13 mouse cellular contexts compared by ENCODE assay signal in the genomic region with DNA sequence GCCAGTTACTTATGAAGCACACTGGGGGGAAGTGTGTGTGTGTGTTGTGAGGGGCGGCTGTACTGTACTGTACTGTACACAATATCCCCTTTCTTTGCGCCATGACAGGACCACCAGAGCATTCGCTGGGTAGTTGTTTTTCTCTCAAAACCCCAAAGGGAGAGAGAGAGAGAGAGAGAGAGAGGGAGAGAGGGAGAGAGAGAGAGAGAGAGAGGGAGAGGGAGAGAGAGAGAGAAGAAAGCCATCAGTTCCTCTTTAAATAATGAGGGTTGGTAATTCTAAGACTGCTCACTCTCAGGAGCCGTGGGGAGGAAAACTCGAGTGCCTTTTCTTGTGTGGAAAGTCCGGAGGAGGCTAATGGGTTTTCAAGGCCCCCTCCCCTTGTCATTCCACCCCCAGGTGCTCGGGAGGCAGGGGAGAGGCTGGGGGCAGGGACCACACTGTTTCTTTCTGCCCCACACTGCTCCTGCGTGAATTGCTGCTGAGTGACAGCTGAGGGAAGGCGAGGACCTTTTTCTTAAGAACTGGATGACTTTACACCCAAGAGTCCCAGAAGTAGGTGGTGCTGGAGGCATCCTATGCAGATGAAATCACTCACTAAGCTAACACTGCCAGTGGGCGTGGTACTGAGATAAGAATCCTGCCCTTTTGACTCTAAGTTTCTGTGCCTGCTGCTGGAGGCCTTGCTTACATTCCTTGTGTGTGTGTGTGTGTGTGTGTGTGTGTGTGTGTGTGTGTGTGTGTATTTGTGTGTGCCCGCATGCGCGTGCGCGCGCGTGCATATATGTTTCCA. TPM values are rescaled to one million over a fixed set of nuclear protein-coding genes. Genes with fewer than 3 reads are reported as not detected.
DNase-seq lines count a peak whose midpoint lies in the region; ATAC-seq lines count a peak whose summit lies in the region.
"Had no signal": no experiment of that assay in that cellular context is flagged by ENCODE, and none has a peak within 500 bp of the region (broad histone marks: within the 10 kb centered on the region; RNA-seq: fewer than 3 reads in every experiment).

No protein-coding gene starts in this region.

- WGBS in embryonic facial prominence, embryonic 13.5 days, result 57% methylated on average over 17 of the region's 17 CpGs
- WGBS in embryonic facial prominence, embryonic 10.5 days, result 65% methylated on average over 17 of the region's 17 CpGs
- 67% methylated on average over 17 of the region's 17 CpGs for WGBS in hindbrain, embryonic 14.5 days

- H3K4me3 ChIP-seq in embryonic facial prominence, embryonic 13.5 days, result no peak overlapping the region
- no peak overlapping the region for H3K4me3 ChIP-seq in embryonic facial prominence, embryonic 10.5 days
- no peak overlapping the region for H3K4me3 ChIP-seq in hindbrain, embryonic 14.5 days (replicated peaks; ENCODE audit: low read length)
- H3K4me3 ChIP-seq: kidney, embryonic 15.5 days had no signal

- peaks cover 28% of the 10 kb centered on the region for H3K27me3 ChIP-seq in embryonic facial prominence, embryonic 13.5 days
- H3K27me3 ChIP-seq in embryonic facial prominence, embryonic 10.5 days (replicated peaks; ENCODE audit: low read depth, poor library complexity, severe bottlenecking), result peaks cover 30% of the 10 kb centered on the region
- no peaks in the 10 kb centered on the region for H3K27me3 ChIP-seq in hindbrain, embryonic 14.5 days (ENCODE audit: control insufficient read depth, insufficient read depth, low read length)

- no peak overlapping the region for H3K4me2 ChIP-seq in embryonic facial prominence, embryonic 13.5 days
- H3K4me2 ChIP-seq in hindbrain, embryonic 14.5 days (replicated peaks), result peak overlapping the region; percentile 84
- H3K4me2 ChIP-seq: kidney, embryonic 15.5 days had no signal

- no peak for ATAC-seq in embryonic facial prominence, embryonic 13.5 days (ENCODE audit: insufficient number of reproducible peaks, insufficient read depth, low FRiP score, low TSS enrichment, low read depth)
- ATAC-seq in hindbrain, embryonic 14.5 days (ENCODE audit: low FRiP score), result no peak
- ATAC-seq: Patski had no signal

- no peak for DNase-seq in embryonic facial prominence, embryonic 10.5 days (ENCODE audit: low spot score)
- peak; percentile 61 for DNase-seq in 3T3-L1 (ENCODE audit: low read depth, low spot score)
- DNase-seq in hindbrain, embryonic 14.5 days (ENCODE audit: low spot score), result no peak
- DNase-seq in lung, postnatal 25 days (ENCODE audit: low spot score), result peak; percentile 26
- DNase-seq in cerebellum, adult 18-20 months, result no peak
- no peak for DNase-seq in adrenal gland, adult 8-10 months
- DNase-seq in kidney, postnatal 4 days, result no peak
- DNase-seq: thymus, postnatal 4 days had no signal

- peaks cover 31% of the 10 kb centered on the region for H3K4me1 ChIP-seq in embryonic facial prominence, embryonic 13.5 days
- H3K4me1 ChIP-seq in embryonic facial prominence, embryonic 10.5 days, result peaks cover 31% of the 10 kb centered on the region
- peaks cover 33% of the 10 kb centered on the region for H3K4me1 ChIP-seq in hindbrain, embryonic 14.5 days (replicated peaks; ENCODE audit: control insufficient read depth, insufficient read depth, low read length)

- peak overlapping the region; percentile 39; the same call in 1 of the 2 replicates for H3K27ac ChIP-seq in embryonic facial prominence, embryonic 13.5 days
- H3K27ac ChIP-seq in embryonic facial prominence, embryonic 10.5 days (replicated peaks), result no peak overlapping the region
- H3K27ac ChIP-seq in hindbrain, embryonic 14.5 days, result peak overlapping the region; percentile 29; the same call in 1 of the 2 replicates
- H3K27ac ChIP-seq: kidney, embryonic 15.5 days had no signal

- no peaks in the 10 kb centered on the region for H3K36me3 ChIP-seq in embryonic facial prominence, embryonic 13.5 days
- no peaks in the 10 kb centered on the region for H3K36me3 ChIP-seq in embryonic facial prominence, embryonic 10.5 days (replicated peaks)
- no peaks in the 10 kb centered on the region for H3K36me3 ChIP-seq in hindbrain, embryonic 14.5 days (replicated peaks; ENCODE audit: control insufficient read depth, insufficient read depth)
- H3K36me3 ChIP-seq: kidney, embryonic 15.5 days had no signal

- H3K9ac ChIP-seq in embryonic facial prominence, embryonic 13.5 days, result peak overlapping the region; percentile 40; the same call in 1 of the 2 replicates
- H3K9ac ChIP-seq in hindbrain, embryonic 14.5 days, result no peak overlapping the region
- H3K9ac ChIP-seq: kidney, embryonic 15.5 days had no signal

- no peaks in the 10 kb centered on the region for H3K9me3 ChIP-seq in embryonic facial prominence, embryonic 13.5 days
- H3K9me3 ChIP-seq in embryonic facial prominence, embryonic 10.5 days, result no peaks in the 10 kb centered on the region
- H3K9me3 ChIP-seq in hindbrain, embryonic 14.5 days (ENCODE audit: control insufficient read depth, low read length), result no peaks in the 10 kb centered on the region
- H3K9me3 ChIP-seq: kidney, embryonic 15.5 days had no signal

RNA-seq across cellular contexts. Expression of gene Kcnn3, which starts 6.5 kb away (rescaled TPM):
- polyA plus RNA-seq in embryonic facial prominence, embryonic 13.5 days (2015; fragmentation: Nextera tagmentation; extraction: Ambion mirVana), result 1.5 and 1.7 TPM in 2 replicates
- polyA plus RNA-seq in embryonic facial prominence, embryonic 10.5 days (2016; fragmentation: Nextera tagmentation; extraction: Ambion mirVana), result 0.62 and 0.88 TPM in 2 replicates
- 7.3 and 7.7 TPM in 2 replicates for polyA plus RNA-seq in hindbrain, embryonic 14.5 days (2014; fragmentation: Nextera tagmentation; extraction: Ambion mirVana)
- 1 to 10 TPM; 3.8 to 6.6 (median 5.2) TPM for total RNA-seq in adrenal gland, adult 8-10 months (2022)
- total RNA-seq: common myeloid progenitor, adult 5-6 weeks; megakaryocyte progenitor cell, adult 5-6 weeks had no signal

Comparison
In these comparisons a context has a peak if more than half of its experiments do, and no peak if none do; other contexts are left out.
1. DNase-seq: peak in 3T3-L1 (single experiment) and lung, postnatal 25 days (single experiment); none in embryonic facial prominence, embryonic 10.5 days (single experiment), hindbrain, embryonic 14.5 days (single experiment), cerebellum, adult 18-20 months (0 of 2), adrenal gland, adult 8-10 months (single experiment) and kidney, postnatal 4 days (0 of 2).